Mouse (Mus musculus) olfactory bulb, adult 2 months (tissue): ENCODE results near the gene Prss2.

ENCODE experiments used
- CTCF ChIP-seq: fragments of 200-500 bp; IDR thresholded peaks from 2 replicates; pipeline ENCODE4 v1.5.1; 2012; ENCODE audit warnings: low read depth, mild to moderate bottlenecking, low read length, moderate library complexity; ENCODE audit not compliant: insufficient read depth
- POLR2A ChIP-seq: fragments of 200-500 bp; IDR thresholded peaks from 2 replicates; pipeline ENCODE4 v1.6.1; 2012; ENCODE audit warnings: mild to moderate bottlenecking, low read depth, low read length, moderate library complexity; ENCODE audit not compliant: insufficient read depth

GRCm38 (mm10) chr6:41565261-41565660 lies 43.7 kb downstream of the Prss2 start:
- no peak for TF ChIP-seq POLR2A
- TF ChIP-seq CTCF: no peak
